Mouse (Mus musculus) adrenal gland, adult (tissue): ENCODE measurements around the gene Pi4ka.

Experiments used
- DNase-seq, 2 experiments: peaks; one replicate each; pipeline ENCODE4 v3.0.0; 2022 to 2023; ENCODE audit warnings: low spot score in 1 of 2; ENCODE audit not compliant: inconsistent age in 2 of 2

The Pi4ka gene

DNA sequence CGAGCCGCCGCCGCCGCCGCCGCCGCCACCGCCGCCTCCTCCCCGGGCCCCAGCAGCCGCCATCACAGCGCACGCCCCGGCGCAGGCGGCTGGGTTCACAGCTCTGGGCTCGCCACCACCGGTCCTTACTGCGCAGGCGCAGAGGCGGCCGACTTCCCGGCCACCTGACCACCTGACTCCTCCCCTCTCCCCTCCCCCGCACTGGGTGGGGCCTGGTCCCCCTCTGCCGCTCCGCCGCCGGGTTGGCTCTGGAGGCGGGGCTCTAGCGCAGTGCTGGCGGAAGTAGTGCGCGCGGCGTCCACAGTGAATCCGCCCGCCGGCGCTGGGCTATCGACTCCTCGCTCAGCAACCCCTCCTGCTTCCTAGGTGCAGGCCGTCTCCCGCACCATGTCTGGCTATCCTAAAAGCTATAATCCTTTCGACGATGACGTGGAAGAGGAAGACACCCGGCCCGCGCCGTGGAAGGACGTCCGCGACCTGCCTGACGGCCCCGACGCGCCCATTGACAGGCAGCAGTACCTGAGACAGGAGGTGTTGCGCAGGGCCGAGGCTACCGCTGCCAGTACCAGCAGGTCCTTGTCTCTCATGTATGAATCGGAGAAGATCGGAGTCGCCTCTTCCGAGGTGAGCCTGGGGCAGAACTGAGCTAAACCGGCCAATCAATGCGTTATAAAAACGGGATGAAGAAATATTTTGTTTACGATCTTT, at the start of gene Pi4ka, which contains the start of gene Snap29:
Gene Pi4ka (minus strand): TSS at position 579 of the 708 bp plus-strand sequence.
Gene Snap29 (plus strand): TSS at position 251 of the 708 bp plus-strand sequence.
- peak; percentile 100 for DNase-seq

DNA sequence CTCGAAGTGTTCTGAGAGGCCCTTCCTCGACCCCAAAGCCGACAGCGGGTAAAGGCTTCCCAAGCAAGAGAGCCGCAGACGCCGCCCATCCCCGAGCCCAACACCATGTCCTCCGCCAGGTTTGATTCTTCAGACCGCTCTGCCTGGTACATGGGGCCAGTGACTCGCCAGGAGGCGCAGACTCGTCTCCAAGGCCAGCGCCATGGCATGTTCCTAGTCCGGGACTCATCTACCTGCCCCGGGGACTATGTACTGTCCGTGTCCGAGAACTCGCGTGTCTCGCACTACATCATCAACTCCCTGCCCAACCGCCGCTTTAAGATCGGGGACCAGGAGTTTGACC, 46.2 kb upstream of the Pi4ka start:
- DNase-seq = peak in 1 of 2 experiments; percentile 64

DNA sequence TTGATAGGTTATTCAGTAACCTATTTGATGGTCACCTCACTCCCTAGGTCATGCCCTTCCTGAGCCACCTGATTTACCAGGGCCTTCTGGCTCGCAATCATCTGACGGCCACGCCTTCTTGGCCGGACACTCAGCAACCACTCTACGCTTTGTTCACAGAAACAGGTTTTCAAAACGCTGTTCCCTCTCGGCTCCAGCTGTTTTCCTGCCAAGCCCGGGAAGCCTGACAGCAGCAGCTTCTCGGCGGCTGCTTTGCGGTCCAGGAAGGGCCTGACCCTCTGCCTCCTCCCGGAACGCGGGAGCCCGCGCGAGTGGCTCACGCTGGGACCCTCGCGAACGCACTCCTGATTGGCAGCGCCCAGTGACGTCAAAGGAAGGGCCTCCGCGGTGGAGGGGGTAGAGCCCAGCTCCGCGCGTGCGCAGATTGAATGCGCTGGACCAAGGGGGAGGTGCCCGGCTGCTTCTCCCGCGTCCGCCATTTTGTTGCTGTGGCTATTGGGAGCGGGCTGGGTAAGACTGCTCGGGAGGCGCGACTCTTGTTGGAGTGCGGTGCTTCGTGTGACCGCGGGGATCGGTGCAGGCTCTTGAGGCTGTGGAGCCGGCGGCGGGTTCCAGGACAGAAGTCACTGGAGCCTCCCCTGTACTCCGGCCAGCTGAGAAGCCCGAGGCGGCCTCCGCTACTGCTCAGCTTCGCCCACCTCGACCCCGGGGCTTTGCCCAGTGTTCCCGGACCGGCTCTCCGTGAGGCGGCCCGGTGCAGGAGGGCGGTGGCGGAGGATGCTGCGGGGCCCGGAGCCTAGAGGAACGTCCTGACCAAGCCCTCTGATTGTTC, 45.6 kb upstream of the Pi4ka start, which contains the start of gene Crkl:
Gene Crkl (plus strand): TSS at position 447 of the 832 bp plus-strand sequence.
- peak; percentile 98 to 100 for DNase-seq

DNA sequence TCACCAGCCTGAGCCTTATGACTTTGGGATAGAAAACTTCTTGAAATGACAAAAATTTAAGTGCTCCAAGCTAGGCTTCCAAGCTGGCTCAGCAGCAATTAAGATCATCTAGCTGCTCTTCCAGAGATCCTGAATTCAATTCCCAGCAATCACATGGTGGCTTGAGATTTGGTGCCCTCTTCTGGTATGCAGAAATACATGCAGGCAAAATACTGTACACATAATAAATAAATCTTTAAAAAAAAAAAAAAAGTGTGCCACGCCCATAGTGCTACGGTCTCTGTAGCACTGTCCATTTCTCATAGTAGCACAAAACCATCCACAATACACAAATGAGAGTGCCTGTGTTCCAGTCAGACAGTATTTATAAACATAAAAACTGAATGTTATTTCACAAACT, 26.5 kb upstream of the Pi4ka start:
- peak; percentile 20 to 68 for DNase-seq

DNA sequence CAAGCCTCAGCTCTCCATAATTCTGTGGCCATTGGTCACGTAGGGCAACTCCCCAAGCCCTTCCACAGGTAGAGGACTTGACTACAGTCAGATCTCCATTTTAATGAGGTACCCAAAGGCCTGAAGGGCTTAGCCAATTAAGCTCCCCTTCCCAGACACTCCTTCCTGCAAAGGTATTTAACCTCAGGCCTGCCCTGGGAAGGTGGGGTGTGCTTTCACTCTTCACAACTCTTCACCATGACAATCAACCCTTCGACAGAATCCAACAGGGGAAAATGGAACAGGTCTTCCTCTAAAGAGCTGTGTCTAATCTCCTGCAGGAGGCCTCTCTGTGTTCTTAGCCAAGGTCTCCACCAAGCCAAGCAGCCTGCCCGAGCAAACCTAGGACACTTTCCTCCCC, 16.9 kb upstream of the Pi4ka start:
- no peak for DNase-seq

DNA sequence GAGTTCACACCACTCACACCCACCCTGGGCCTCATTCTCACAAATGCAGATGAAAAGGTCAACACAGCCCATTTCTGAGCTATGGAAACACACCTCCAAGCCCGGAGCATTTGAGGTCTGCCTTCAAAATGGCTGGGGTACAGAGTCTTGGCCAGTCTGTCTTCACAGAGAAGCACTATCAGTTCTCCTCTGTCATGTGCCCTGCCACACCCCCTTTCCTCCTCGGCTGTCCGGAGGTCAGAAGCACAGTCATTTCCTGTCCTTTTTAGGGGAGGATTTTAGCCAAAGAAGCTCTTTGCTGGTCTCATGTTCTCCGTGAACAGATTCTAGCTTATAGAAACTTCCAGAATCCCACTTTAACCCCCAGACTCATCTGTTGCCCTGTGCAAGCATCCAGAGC, 4.1 kb upstream of the Pi4ka start:
- peak; percentile 21 to 46 for DNase-seq

DNA sequence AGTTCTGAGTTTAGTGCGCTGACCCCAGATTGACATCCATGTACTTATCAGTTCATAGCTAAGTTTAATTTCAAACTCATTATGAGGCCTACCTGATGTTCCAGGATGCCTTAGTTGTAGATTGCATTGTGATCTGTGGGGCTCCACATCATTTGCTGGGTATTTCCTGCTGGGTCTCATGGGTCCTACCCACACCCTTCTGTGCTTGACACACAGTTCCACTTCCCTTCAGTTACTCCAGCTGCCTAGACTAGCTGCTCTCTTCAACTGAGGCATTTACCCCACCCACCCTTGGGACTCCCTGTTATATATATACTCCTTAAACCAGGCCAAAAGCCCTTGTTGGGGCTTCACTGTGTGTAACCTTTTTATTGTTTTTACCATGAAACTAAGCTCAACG, 2.9 kb upstream of the Pi4ka start:
- no peak for DNase-seq

DNA sequence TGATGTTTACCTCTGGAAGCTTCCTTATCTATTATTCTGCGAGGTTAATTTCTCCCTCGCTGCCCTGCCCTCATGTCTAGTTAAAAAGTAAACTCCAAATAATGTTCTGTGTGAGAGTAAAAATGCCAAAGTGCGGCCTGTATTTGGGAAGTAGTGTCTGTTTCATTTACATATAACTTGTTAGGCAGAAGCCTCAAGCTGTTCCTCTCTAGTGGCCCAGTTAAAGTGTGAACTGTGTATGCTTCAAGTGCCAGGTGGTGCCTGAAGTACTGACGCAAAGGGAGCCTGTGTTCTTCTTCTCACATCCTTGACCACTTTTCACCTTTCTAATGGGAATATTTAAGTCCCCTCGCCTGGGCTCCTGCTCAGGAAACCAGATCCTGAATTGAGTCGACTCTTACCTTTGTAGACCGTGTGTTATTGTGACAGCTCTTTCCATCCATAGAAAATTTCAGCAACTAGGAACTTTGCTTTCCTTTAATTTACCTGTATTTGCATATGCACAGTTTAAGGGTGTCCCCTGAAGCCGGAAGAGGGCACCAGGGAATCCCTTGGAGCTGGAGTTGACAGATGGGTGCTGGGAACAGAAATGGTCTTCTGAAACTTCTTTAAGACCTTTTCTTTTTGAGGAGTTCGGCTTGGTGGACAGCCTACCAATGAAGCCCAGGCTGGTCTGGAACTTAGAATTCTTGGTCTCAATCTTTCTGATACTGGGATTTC, 558 bp upstream of the Pi4ka start:
- DNase-seq = peak in 1 of 2 experiments; percentile 61

DNA sequence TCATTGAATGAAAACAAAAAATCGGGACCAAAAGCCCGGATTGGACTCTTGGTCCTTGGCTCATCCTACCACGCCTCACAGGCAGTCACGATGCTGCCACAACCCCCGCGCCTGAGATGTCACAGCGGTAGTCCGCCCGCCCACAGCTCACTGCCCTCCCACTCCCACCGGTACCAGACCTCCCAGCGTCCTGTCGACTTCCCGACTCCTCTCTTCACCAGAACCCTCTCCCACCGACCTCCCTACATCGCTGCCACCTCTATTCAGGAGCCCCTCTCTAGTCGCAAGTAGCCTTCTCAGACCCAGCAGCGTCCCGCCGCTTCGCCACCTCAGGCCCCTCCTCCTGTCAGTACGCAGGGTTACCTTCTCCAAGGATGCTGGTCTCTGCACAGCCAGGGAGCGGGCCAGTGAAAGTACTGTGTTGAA, 830 bp downstream of the Pi4ka start:
- peak; percentile 81 to 93 for DNase-seq

DNA sequence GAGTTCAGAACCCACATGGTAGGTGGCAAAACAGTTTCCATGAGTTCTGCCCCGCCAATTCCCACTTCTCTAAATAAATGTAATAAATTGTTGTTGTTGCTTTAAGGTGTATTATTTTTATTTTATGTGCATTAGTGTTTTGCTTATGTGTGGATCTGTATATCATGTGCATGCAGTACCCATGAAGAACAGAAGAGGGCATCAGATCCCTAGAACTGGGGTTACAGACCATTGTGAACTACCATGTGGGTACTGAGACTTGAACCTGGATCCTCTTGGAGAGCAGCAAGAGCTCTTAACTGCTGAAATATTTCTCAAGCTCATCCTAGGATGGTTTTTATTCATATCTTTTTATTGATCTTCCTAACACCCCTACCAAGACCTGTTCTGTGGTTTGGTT, 3.3 kb downstream of the Pi4ka start:
- peak in 1 of 2 experiments; percentile 82 for DNase-seq

DNA sequence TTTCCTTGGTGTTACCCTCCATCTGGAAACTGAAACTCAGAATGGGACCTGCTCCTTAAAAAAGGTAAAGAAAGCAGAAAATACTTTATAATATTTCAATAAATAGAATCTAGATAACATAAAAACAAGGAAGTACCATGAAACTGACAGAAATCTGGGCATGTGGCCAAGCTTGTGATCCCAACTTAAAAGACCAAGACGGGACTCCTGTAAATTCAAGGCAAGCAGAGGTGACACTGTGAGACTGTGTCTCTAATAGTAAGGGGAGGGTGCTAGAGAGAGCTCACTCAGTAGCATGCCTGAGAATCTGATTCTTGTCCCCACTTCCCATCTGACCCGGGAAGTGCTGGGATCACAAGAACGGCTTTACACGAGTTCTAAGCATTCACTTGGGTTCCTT, 13.3 kb downstream of the Pi4ka start:
- peak; percentile 31 to 62 for DNase-seq

DNA sequence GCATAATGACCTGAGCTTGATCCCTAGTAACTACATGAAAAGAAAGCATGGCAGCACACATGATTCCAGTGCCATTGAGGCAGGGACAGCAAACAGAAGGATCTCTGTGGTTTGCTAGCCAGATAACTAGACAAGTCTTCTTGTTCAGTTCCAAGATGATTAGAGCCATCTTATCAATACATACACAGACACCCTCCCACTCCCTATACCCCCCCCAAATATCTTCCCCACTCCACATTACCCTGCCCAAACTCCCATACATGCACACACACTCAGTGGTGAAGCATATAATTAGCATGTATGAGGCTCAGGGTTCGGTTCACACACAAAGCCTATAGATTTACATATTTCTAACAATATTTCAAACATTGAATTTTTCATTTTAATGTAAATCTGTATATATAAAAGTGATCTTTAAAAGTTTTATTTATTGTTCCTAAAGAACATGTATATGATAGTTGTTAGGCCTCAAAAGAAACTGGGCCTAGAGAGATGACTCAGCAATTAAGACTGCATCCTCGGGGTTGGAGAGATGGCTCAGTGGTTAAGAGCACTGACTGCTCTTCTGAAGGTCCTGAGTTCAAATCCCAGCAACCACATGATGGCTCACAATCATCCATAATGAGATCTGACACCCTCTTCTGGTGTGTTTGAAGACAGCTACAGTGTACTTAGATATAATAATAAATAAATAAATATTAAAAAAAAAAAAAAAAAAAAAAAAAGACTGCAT, 22.4 kb downstream of the Pi4ka start:
- no peak for DNase-seq

DNA sequence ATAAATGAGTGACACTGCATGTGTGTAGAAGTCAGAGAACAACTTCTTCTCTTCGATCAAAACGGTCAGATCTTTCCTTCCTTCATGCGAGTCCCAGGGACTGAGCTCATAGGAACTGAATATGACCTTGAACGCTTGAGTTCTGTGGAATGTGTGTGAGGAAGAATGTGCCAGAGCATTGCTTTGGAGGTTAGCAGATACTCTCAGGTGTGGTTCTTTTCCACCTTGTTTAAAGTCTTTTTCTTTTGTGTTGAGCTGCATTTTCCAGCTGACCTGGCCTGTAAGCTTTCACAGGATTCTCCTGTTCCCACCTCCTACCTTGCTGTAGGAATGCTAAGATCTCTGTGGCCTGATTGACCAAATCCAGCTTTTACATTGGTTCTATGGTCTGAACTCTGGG, 23.8 kb downstream of the Pi4ka start:
- DNase-seq = no peak

DNA sequence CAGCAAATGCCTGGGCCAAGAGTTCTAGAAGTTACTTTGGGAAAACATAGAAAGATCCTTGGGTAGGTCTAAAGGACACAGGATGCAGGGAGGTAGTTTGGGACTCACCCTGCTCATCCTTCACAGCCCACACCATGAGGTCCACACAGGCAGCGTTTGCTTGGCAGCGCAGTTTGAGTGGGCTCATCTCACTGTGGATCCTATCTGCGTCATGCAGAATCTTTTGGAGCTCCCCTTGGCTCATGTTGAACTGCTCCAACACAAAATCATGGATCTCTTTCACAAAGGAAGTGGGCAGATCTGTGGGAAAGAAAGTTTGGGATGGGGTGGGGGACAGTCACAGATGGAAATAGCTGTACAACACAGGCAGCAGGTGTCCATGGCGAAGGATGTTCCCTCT, 47.3 kb downstream of the Pi4ka start:
- DNase-seq = no peak

DNA sequence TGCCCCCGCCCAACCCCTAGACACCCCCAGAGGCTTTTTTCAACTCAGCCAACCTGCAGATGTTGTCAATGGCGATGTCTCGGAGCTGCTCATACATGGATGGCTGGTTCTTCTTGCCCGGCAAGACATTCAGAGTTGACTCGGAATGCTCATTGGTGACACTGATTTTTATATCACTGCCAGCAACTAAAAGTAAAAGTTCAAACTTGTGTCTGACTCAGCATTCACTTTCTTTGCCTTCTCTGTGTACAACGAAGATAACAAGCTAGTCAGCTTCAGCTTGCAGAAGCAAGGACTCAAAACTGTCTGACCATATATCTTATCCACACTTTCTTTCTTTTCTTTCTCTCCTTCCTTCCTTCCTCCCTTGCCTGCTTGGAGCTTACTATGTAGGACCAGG, 50.1 kb downstream of the Pi4ka start:
- no peak for DNase-seq

DNA sequence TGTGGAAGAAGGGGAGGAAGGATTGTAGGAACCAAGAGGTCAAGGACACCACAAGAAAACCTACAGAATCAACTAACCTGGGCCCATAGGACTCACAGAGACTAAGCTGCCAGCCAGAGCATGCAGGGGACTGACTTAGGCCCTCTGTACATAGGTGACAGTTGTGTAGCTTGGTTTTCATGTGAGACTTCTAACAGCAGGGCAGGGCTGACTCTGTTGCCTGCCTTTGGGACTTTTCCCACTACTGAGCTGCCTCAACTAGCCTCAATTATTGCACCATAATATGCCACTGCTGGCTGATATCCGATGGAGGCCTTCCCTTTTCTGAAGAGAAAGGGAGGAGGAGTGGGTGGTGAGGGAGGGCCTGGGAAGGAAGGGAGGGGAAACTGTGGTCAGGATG, 59.3 kb downstream of the Pi4ka start:
- DNase-seq = no peak

DNA sequence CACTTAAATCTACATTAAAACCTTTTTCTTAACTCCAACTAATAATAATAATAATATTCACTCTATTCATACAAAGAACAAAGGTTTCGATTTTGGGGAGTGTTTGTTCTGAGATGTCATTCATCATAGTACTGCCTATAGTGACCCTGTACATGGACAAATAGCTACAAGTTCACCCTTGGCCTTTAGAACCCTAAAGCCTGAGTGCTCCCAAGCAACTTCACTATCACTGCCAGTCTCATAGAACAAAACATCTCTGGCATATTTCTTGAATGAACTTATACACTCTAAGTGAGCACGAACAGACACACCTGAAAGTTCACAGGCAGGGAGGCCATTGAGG, 60.3 kb downstream of the Pi4ka start:
- DNase-seq = no peak

DNA sequence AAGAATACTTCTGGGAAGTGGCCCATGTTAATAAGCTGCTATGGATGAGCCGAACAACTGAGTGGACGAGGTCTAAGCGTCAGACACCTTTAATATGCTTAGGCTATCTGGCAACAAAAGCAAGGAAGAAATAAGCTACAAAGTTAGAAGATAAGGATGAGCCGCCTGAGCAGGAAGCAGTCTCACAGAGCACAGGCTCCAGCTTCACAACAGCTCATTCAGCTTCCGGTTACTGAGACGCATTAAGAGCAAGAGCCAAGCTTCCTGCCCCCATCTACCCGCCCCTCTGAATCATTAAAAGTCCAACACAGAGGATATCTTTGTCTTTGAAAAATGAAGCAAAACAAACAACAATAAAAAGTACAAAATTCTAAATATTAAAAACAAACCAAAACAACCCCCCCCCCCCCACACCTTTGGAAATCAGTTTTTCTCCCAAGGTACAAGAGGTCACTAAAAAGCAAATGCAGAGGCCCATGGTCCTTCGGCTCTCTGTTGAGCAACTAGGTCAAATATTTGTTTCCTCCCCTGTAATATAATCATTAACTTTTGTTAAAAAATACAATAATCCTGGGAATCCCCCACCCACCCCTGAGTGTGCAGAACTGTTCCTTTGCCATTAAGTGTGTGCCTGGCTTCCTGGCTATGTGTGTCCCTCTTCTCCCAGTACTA, 60.8 kb downstream of the Pi4ka start:
- DNase-seq = no peak

DNA sequence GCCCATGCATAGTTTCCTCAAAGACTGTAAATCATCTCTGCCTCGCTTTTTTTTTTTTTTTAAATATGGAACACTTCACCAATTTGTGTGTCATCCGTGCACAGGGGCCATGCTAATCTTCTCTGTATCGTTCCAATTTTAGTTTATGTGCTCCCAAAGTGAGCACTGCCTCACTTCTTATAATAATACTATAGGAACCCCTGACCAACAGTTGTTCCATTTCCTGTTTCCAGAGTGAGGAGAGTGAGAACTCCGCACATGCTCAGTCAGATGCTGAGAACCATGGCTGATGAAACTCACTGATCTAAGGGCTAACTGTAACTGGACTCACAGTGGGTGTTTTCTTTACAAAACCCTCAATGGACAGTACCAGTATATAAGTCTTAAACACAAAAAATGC, 64.3 kb downstream of the Pi4ka start:
- DNase-seq = no peak

DNA sequence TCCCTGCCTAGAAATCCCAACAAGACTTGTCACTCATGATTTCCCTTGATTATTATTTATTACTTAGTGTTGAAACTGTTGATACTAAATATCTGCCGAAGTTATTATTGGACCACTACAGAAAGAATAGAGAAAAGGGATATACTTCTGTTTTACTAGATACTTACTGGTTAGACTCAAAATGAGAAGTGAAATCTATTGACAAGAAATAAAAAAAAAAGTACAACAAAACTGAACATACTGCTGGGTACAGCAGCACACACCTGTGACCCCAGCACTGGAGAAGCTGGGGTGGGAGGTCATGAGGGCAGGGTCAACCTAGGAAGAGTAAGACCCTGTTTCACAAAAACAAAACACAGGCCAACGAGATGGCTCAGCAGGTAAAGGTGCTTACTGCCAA, 65.4 kb downstream of the Pi4ka start:
- DNase-seq = no peak

DNA sequence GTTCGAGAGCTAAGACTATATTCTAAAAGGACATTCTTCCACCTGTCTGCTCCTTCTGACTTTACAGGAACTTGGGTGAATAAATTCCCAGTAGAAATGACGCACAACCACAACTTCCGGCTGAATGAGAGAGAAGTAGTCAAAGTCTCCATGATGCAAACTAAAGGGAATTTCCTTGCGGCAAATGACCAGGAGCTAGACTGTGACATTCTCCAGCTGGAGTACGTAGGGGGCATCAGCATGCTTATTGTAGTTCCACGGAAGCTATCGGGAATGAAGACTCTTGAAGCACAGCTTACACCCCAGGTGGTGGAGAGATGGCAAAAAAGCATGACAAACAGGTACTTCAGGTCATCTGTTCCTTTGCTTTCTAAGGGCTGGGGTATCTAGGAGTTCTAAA, 66.4 kb downstream of the Pi4ka start:
- DNase-seq = no peak
